Mouse (Mus musculus) embryo, embryonic 11.5 days (tissue): Measurements from ENCODE around the gene Trim56.

Experiments used
- DNase-seq: peaks from one replicate; pipeline ENCODE4 v3.0.0-alpha.2; 2012; ENCODE audit warnings: low read depth, low spot score

Trim56 gene

DNA sequence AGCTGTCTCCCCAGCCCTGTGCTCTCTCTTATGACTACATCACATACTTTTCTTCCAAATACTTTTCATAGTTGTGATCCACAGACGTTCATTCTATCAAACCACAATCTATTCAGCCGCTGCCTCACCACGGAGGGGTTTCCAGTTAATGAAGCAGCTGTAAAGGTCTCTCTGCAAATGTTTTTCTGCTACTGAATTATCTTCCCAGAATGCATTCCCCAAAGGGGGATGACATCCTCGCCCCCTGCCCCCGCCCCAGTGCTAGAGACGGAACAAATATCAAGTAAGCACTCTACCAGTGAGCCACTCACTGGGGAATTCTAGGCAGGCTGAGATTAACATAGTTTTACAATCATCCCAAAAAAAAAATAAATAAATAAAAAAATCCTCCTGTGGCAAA is 7.9 kb downstream of the Trim56 start:
- DNase-seq, result no peak

GRCm38 (mm10) chr5:137107670-137108069 is 8.3 kb downstream of the Trim56 start:
- no peak for DNase-seq

DNA sequence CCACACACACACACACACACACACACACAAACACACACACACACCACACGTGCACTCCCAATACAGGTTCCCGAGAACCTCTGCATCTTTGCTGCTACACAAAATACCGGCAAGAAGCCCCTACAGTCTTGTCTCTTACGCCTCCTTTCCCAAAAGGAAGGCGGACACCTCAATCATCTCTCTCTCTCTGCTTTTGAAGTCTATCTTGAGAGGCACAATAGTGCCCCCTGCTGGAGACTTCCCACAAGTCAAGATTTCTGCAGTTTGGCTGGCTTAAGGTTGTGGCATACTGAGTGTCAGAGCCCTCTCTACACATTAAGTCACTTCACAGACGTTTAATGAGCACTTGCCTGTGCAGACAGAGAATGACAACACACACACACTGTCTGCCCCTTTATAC is 9.0 kb downstream of the Trim56 start:
- peak; percentile 81 for DNase-seq

- DNase-seq, result no peak
These were observed 9.6 kb downstream of the Trim56 start for GRCm38 (mm10) chr5:137106434-137106833.

- no peak for DNase-seq
These were observed 12.0 kb downstream of the Trim56 start for GRCm38 (mm10) chr5:137103969-137104368.

- DNase-seq, result no peak
These were observed 13.2 kb downstream of the Trim56 start for GRCm38 (mm10) chr5:137102575-137103522.

DNA sequence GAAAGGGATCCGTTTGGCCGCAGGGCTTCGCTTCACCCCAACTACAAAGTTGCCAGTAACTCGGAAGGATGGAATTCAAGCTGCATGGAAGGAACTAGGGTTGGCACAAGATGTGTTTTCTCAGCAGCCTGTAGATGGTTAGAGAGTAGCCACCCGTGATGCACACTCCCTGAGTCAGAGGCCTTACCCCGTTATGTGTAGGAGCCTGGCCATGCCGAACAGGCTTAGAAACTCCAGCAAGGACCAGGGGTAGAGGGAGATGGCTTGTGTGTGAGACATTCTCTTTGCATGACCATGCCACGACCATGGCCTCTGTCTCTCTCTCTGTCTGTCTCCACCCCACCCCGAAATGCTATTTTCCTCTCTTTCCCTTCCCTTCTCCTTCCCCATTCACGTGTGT is 13.9 kb downstream of the Trim56 start:
- no peak for DNase-seq

- DNase-seq, result no peak
These were observed 15.3 kb downstream of the Trim56 start for GRCm38 (mm10) chr5:137100660-137101059.

GRCm38 (mm10) chr5:137098418-137098817 is 17.6 kb downstream of the Trim56 start:
- no peak for DNase-seq

DNA sequence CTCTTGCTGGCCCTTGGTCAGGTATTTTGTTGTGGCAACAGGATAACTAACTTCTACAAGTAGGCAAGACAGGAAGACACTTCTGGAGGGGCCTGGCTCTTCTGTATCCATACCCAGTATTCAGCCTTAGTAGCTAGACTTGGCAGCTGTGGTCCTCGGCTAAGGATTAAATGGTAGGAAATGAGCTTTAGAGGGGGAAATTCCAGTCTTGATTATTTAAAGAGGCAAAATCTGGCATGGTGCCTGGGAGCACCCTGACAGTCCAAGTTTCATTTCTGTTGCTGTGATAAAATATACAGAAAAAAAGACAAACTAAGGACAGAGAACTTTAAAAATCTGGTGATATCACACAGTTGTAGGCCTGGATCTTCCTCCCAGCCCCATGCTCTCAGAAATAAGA is 20.0 kb downstream of the Trim56 start:
- DNase-seq, result no peak

- DNase-seq, result no peak
These were observed 20.9 kb downstream of the Trim56 start for GRCm38 (mm10) chr5:137095135-137095534.

GRCm38 (mm10) chr5:137093720-137094119 is 22.3 kb downstream of the Trim56 start:
- no peak for DNase-seq

DNA sequence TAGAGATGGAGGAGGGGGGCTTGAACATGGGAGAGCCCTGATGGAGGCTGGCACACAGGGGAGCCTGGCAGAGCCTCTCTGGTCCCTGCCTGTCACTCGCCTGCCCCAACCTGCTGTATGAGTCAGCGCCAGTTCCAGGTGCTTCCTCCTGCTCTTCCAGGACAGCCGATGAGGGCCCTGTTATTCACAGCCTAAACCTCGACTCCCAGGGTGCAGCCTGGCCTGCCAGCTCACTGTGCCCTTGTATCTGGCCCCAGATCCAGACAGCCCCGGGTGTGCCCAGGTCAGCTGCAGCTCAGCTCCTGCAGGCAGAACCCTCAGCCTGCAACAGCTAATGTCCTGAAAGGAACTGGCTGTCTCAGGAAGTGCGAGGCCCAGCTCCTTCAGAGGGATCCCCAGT is 24.4 kb downstream of the Trim56 start:
- no peak for DNase-seq

DNA sequence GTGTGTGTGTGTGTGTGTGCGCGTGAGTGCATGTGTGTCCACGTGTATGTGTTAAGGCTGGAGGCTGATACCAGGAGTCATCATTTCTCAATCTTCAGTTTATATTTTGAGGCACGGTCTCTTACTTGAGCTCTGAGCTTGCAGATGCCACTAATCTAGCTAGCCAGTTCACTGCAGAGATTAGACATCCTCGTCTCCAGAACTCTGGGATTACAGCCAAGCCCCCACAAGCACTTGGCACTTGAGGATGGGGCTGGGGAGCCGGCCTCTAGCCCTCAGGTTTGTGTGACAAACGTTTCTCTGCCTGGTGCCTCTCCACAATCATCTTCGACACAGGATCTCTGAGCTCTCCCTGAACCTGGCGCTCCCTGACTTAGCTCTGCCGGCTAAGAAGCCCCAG is 25.1 kb downstream of the Trim56 start:
- no peak for DNase-seq

- DNase-seq, result no peak
These were observed 28.6 kb downstream of the Trim56 start for GRCm38 (mm10) chr5:137087410-137087809.

DNA sequence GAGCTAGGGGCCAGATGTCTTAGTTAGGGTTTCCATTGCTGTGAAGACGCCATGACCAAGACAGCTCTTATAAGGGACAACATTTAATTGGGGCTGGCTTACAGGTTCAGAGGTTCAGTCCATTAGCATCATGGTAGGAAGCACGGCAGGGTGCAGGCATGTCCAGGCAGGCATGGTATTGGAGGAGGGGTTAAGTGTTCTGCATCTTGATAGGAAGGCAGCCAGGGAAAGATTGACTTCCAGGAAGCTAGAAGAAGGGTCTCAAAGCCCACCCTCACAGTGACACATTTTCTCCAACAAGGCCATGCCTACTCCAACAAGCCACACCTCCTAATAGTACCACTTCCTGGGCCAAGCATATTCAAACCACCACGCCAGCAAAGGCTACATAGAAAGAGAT is 30.3 kb downstream of the Trim56 start:
- DNase-seq, result no peak

DNA sequence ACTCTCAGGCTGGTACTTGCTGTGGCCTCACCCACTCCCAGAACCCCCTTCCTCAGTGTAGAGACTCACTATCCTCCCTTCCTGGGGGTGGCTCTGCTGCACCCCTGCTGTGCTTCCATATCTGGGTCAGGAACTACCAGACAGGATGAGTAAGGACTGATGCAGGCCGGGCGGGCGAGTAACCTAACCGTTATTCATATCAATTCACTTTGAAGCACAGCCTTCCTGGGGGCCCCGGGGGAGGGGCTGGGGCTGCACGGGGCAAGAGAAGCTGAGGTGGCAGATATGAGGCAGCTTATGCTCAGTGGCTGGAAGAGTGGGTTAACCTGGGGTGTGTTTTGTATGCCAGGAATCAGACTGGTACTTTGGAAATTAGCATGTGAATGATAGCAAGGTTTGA is 31.0 kb downstream of the Trim56 start:
- no peak for DNase-seq

DNA sequence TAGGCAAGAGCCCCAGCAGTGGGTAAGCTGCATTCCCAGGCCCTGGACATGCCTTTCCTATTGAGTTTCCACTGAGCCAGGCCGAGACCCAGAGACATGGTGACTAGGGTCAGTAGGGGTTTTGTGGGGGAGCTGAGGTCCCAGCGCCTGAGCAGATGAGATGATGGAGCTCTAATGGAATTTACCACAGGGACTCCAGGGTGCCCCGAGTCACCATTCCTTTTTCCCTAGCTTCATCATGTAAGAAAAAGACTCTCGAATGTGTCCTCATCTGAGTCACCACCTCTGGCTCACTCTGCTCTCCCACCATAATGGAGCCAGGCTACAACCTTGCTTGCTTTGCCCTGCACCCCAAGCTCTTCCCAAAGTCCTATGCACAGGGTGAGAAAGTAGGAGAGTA is 33.0 kb downstream of the Trim56 start:
- DNase-seq, result no peak

GRCm38 (mm10) chr5:137079849-137080248 is 36.2 kb downstream of the Trim56 start:
- DNase-seq, result no peak

GRCm38 (mm10) chr5:137078616-137079015 is 37.4 kb downstream of the Trim56 start:
- no peak for DNase-seq

DNA sequence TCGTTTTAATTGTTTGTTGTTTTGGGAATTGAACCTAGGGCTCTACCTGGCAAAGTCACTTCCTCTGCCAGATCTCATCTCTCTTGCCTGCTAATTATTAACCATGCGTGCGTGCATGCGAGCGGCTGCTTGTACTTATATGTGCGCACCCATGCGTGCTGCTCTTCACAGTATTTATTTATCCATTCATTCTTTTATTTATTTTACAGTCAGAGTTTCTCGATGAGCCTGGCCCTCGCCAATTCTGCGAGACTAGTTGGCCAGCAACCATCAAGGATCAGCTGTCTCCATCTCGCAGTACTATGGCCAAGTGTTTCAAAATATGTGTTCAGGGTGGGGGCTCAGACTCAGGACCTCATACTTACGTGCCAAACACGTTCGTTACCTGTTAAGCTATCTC is 38.0 kb downstream of the Trim56 start:
- no peak for DNase-seq

GRCm38 (mm10) chr5:137077187-137077586 is 38.8 kb downstream of the Trim56 start:
- no peak for DNase-seq

- no peak for DNase-seq
These were observed 39.6 kb downstream of the Trim56 start for GRCm38 (mm10) chr5:137076191-137076930.
